Mouse (Mus musculus): ENCODE results near the gene Ntf5. TPM values are rescaled to one million over a fixed set of nuclear protein-coding genes. Genes with fewer than 3 reads are reported as not detected.

Gene Ntf5
- not detected in 4 replicates for total RNA-seq (2023)

DNA sequence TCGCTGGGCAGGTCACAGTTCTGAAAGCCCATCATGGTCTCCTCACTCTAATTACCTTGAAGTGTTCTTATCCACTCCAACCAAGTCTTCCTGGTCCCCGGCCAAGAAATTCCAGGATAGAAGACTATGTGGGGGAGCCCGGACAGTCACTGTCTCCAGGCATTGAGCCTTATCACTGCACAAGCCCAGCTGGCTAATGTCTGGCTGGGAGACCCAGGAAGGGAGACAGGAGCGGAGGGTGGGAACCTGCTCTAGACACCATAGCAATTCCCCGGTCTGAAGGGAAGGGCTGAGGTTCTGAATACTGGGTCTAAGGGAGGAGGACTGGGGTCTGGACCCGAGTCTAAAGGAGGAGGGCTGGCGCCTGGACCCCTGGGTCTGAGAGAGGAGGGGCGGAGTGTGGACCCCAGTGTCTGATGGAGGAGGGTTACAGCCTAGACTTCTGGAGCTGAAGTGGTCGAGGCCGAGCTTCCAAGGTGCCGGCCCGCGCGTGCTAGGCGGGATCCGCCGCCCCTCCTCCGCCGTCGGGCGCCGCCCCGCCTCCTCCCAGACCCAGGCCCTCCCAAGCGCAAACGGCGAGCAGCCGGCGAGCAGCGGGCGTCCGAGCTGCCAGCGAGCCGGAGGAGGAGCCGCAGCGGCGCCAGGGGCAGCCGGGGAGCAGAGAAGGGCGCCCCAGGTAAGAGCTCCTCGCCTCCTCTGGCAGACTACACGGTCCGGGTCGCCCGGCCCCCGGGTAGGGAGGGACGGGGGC, at the start of gene Ntf5:
Gene Ntf5, plus strand, starts transcription at position 583 of the 751 bp plus-strand sequence.

DNA sequence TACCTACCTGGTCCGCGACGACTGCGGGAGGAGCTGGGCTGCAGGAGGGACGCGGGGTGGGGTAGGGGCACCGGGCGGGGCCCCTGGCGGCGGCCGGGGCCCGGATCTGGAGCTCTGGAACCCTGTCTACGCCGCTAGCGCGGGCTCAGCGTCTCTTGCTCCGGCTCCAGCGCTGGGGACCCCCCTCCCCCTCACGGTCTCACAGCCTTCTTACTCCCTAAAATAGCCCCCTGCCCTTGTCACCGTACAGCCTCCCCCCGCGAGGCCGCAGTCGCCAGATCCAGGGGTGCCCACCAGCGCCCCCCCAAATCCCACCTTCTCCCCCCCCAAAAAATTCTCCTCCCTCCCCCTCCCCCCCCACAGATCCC, 46.9 kb upstream of the Ntf5 start, which contains the start of gene Ppfia3:
Gene Ppfia3, minus strand, starts transcription at position 368 of the 368 bp plus-strand sequence.

DNA sequence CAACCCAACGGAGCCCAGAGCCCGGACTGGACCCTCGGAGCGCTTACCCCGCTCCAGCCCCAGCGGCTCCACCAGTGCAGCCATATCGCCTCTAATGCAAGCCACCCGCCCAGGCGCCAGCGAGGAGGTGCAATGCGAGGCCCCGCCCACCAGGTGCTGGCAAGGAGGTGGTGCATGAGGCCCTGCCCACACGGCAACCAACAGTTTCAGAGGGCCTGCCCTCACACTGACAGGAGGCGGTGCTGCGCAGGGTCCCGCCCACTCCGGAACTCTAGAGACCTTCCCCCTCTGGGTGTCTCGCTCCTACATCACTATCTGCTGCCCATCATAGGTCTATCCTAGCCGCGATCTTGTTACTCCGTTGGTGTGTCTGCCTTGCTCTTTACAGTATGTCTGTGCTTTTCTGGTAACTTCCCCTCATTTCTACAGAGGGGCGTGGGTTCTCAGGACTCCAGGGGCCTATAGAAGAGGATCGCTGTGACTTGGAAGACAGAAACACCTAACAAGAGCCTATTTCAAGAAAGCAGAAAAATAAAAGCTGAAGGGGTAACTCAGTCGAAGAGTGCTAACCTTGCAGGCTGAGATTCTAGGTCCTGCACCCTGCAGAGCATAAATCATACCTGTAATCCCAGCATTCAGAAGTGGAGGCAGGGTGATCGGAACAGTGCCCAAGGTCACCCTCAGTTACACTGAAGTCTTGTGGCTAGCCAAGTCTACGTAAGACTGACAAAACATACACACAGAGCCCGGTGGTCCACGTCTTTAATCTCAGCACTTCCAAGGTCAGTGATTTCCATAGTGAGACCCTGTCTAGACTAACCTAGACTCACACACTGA, 42.8 kb upstream of the Ntf5 start, which contains the start of gene Lin7b:
Gene Lin7b, minus strand, starts transcription at position 109 of the 837 bp plus-strand sequence.

DNA sequence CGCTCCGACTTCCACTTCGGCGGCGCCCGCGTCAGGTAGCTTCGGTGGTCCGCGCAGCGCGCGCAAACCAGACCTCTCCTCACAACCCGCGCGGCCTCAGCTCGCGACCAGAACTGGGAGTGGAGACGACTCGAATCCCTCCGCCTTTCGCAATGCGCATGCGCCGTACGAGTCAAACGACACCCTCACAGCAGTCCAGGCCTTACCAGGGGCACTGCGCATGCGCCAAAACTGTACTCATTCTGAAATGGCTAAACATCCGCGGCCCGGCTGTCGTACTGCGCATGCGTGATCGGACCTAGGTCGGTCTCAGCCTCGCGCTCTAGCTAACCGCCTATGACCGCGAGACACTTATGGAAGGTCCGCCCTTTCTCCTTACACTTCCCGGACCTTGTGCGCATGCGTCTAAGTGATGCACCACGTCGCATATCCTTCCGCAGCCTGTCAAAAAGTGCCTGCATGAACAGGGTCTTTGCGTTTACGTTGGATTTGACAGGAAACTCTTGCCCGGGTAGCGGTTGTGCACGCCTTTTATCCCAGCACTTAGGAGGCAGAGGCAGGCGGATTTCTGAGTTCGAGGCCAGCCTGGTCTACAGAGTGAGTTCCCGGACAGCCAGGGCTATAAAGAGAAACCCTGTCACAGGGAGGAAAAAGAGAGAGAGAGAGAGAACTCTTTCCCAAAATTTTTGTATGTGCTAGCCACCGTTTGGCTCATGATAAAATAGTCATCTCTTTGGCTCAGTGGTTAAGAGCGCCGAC, 17.7 kb upstream of the Ntf5 start, which contains the start of gene Snrnp70:
Gene Snrnp70, minus strand, starts transcription at position 165 of the 759 bp plus-strand sequence.

DNA sequence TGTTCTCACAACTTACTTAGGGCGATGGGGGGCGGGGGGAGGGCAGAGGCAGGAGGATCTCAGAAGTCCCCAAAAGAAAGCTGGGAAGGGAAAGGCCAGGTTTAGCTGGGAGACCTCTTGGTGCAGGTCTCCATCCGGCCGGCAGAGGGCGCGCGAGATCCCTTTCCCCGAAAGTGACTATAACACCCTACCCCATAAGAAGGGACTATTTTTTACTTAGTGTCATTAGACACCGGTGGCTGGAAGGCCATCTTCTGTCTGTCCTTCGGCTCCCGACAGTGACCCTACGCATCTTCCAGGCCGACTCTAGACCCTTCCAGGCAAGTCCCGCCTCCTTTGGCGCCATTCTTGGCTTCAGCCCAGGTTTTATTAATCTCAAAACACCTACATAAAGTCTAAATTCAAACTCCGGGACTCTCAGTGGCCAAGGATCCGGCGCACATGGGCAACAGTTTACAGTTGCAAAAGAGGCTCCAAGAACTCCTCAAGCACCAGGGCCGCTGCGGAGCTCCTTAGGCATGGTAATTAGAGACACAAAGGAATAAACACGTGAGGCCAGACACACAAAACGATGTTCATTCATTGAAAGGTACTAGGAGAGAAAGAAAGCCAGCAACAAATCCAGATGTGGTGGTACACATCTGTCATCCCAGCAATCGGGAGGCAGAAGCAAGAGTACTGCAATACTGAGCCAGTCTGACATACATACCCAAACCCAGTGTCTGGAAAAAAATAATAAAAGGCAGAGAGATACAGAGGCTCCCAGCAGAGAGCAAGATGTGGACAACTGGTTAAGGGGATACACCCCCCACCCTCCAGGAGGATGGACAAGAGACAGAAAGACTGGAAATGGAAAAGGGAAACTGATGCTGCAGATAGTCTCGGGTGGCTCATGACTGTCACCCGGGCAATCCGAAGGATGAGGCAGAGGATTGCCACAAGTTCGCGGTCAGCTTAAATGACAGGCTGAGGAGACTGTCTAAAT, 8.1 kb upstream of the Ntf5 start, which contains the start of gene Kcna7:
Gene Kcna7, plus strand, starts transcription at position 563 of the 985 bp plus-strand sequence.

DNA sequence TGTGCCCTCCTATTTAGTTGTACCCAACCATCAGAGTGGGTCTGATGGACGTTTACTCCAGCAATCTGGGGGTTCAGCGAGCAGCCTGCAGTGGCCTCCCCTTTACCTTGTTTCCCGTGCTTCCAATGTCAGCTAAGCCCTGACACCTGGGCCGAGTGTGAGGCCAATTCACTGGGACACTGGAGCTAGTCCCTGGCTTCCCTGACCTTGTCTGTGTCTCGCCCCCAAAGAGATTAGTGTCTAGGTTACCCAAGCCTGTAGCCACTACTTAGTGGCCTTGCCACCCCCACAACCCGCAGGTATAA, 7.1 kb downstream of the Ntf5 start, which contains the start of gene Lhb:
Gene Lhb, plus strand, starts transcription at position 206 of the 305 bp plus-strand sequence.

DNA sequence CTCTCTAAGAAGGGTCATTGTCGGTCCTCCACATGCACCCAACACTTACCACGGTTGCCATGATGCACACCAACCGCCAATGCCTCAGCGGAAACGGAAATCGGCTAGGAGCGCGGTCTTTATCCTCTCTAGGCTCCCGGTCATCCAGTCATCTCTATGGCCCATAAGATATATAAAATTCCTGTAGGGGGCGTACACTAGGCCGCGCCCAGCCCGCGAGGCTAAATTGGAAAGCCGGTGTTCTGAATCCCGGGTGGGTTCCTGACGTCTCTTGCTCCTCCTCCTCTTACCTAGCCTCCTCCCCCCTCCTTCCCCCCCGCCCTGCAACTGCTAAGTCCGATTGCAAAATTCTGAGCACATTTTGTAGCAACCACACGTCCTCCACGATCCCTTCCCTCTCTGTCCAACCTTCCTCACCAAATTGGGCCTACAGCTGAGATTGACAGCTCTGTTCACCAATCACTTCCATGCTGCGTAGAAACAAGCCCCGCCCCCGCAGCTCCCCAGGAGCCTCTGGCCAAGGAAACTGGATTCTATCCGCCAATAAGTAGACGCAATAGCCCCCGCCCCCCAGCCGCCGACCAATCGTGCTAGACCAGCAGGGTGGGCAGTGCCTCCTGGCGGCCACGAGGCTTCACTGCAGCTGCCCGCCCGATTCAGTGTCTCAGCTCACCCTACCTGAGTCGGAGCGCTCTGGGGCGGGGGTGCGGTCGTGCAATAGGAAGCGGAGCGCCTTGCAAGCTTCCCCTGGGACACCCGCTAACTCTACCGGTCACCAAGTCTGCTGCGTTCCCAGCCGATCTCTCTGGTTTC, 20.9 kb downstream of the Ntf5 start, which contains the start of gene Gys1:
Gene Gys1, plus strand, starts transcription at position 642 of the 813 bp plus-strand sequence.

DNA sequence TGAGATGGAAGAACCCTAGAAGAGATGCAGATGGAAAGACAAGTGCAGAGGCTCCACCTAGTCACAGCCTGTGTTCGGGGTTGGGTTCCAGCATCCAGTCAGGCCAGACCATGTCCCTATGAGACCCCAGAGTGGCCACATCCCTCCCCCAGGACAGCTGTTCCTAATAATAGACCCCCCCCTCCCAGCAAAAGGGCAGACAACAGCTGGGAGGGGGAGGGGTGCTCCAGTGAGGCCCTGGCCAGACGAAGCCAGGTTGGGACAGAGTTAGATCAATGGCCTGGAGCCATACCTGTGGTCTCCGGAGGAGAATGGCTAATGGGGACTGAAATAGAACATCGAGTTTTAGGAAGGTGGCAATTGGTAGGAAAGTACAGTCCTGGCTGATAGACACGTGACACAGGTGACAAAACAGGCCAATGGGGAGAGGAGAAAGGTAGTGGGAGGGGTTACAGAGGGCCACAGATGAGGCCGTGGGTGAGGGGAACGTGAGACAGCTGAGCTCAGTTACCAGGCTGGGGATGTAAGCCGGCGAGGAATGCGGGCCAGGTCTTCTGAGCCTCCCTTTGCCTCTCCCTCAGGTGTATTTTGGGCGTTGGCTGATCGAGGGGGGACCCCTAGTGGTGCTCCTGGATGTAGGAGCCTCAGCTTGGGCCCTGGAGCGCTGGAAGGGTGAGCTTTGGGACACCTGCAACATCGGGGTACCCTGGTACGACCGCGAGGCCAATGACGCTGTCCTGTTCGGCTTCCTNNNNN, 24.2 kb downstream of the Ntf5 start, which contains the start of gene Ruvbl2:
Gene Ruvbl2, minus strand, starts transcription at position 576 of the 756 bp plus-strand sequence.

DNA sequence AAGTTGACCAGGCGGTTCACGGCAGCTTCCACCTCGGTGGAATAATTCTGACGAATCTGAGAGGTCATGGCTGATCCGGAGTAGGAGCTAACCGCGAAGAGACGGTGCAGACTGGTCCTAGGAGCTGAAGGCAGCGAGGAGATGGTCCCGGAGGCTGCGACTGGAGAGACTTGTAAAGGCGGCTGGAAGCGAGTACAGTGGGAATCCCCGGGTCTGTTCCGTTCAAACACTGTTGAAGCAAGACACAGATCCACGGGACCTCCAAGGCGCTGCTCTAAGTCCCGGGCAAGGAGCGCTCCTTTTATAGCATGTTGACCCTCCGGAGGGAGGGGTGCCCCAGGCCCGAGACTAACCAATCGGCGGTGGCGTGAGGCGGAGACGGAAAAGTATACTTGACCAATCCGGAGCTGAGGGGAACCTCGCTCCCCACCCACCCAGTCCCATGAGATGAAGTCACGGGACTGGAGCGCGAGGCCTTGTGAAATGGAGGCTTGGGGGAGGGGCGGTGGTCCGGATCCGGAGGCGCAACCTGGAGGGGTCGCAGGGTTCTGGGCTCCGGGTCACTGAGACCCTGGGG, 46.2 kb downstream of the Ntf5 start, which contains the start of gene Ftl1:
Gene Ftl1, minus strand, starts transcription at position 321 of the 577 bp plus-strand sequence.

DNA sequence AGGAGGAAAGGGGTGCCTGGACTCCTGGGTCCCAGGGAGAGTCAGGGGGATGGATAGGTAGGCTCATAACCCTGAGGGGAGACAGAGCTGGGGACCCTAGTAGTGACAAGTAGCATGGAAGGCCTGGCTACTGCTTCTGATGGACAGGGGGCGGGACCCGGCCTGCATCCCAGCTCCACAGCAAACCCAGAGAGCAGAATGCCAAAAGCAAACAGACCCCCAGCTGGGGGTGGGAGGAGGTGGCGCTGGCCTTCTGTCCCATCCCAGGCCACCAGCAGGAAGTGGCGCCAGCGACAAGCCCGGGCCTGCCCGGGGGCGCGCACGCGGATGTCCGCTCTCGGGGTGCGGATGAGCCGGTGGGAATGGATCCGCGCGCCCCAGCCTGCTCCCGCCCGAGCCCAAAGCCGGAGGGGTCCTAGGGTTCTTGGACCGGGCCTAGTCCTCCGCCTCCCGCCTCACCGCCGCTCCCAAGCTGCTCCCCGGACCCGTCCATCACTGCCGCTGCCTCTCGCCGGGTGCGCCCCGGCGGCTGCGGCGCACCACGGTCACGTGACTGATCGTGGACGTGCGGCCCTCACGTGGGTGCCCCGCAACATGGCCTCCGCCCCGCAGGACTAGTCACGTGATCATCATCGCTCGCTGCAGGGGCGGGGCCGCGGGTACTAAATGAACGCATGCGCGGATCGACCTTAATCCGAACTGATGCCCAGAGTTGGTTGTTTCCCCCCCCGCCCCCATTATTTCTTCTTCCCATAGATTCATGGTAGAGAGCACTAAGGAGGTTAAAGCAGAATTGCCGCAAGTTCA, 53.0 kb downstream of the Ntf5 start, which contains the start of gene Bax:
Gene Bax, minus strand, starts transcription at position 616 of the 807 bp plus-strand sequence.

Other genes with a start within 250 kb of the Ntf5 start
- gene Slc17a7, start 249.7 kb upstream of the Ntf5 start, total RNA-seq (2023) = not detected in 4 replicates
- not detected in 4 replicates for gene Gfy, start 234.1 kb upstream of the Ntf5 start, total RNA-seq (2023)
- gene Pth2, start 232.7 kb upstream of the Ntf5 start, total RNA-seq (2023) = not detected in 4 replicates
- 0.33 to 1.3 TPM (median 0.63 TPM) in 4 replicates for gene Ccdc155, start 208.8 kb upstream of the Ntf5 start, total RNA-seq (2023)
- gene Dkkl1, start 201.5 kb upstream of the Ntf5 start, total RNA-seq (2023) = 0.86 to 2.6 TPM (median 1.2 TPM) in 3 of 4 replicates, not detected in the other
- not detected in 4 replicates for gene Tead2, start 197.9 kb upstream of the Ntf5 start, total RNA-seq (2023)
- gene Cd37, start 174.6 kb upstream of the Ntf5 start, total RNA-seq (2023) = 1,712 to 1,809 TPM (median 1,728 TPM) in 4 replicates
- not detected in 4 replicates for gene Slc6a16, start 172.6 kb upstream of the Ntf5 start, total RNA-seq (2023)
- gene Slc6a21, start 136.2 kb upstream of the Ntf5 start, total RNA-seq (2023) = 0.95 to 1.4 TPM (median 0.98 TPM) in 3 of 4 replicates, not detected in the other
- 10.6 to 12.8 TPM (median 11.5 TPM) in 4 replicates for gene Trpm4, start 79.9 kb upstream of the Ntf5 start, total RNA-seq (2023)
- gene Hrc, start 78.4 kb upstream of the Ntf5 start, total RNA-seq (2023) = not detected in 4 replicates
- gene Ppfia3, start 46.7 kb upstream of the Ntf5 start, total RNA-seq (2023) = 0.21 to 0.47 TPM (median 0.43 TPM) in 3 of 4 replicates, not detected in the other
- gene Lin7b, start 43.1 kb upstream of the Ntf5 start, total RNA-seq (2023) = 1.8 to 2.4 TPM in 2 of 4 replicates, not detected in the others
- 589 to 644 TPM (median 622 TPM) in 4 replicates for gene Snrnp70, start 18.0 kb upstream of the Ntf5 start, total RNA-seq (2023)
- gene Kcna7, start 8.0 kb upstream of the Ntf5 start, total RNA-seq (2023) = not detected in 4 replicates
- not detected in 4 replicates for gene Lhb, start 7.1 kb downstream of the Ntf5 start, total RNA-seq (2023)
- 15.2 to 18.0 TPM (median 16.1 TPM) in 4 replicates for gene Gys1, start 21.1 kb downstream of the Ntf5 start, total RNA-seq (2023)
- gene Ruvbl2, start 24.4 kb downstream of the Ntf5 start, total RNA-seq (2023) = 40.7 to 51.8 TPM (median 44.5 TPM) in 4 replicates
- gene Ftl1, start 46.2 kb downstream of the Ntf5 start, total RNA-seq (2023) = 663 to 714 TPM (median 691 TPM) in 4 replicates
- 111 to 118 TPM (median 114 TPM) in 4 replicates for gene Bax, start 53.2 kb downstream of the Ntf5 start, total RNA-seq (2023)
- gene Tulp2, start 68.2 kb downstream of the Ntf5 start, total RNA-seq (2023) = not detected in 4 replicates
- gene Gm45808, start 73.1 kb downstream of the Ntf5 start, total RNA-seq (2023) = 0.98 to 2.1 TPM in 2 of 4 replicates, not detected in the others
- gene Dhdh, start 75.1 kb downstream of the Ntf5 start, total RNA-seq (2023) = 2.7 to 4.4 TPM (median 3.5 TPM) in 4 replicates
- gene Nucb1, start 96.7 kb downstream of the Ntf5 start, total RNA-seq (2023) = 71.0 to 90.0 TPM (median 76.5 TPM) in 4 replicates
- gene Ppp1r15a, start 112.6 kb downstream of the Ntf5 start, total RNA-seq (2023) = 1,459 to 1,639 TPM (median 1,567 TPM) in 4 replicates
- 1.4 to 3.1 TPM (median 2.0 TPM) in 4 replicates for gene Plekha4, start 112.6 kb downstream of the Ntf5 start, total RNA-seq (2023)
- gene Hsd17b14, start 141.2 kb downstream of the Ntf5 start, total RNA-seq (2023) = not detected in 4 replicates
- gene Bcat2, start 156.5 kb downstream of the Ntf5 start, total RNA-seq (2023) = 29.0 to 35.7 TPM (median 34.2 TPM) in 4 replicates
- not detected in 4 replicates for gene Fgf21, start 201.8 kb downstream of the Ntf5 start, total RNA-seq (2023)
- gene Fut1, start 203.6 kb downstream of the Ntf5 start, total RNA-seq (2023) = not detected in 4 replicates
- gene Izumo1, start 208.1 kb downstream of the Ntf5 start, total RNA-seq (2023) = not detected in 4 replicates
- gene Rasip1, start 213.8 kb downstream of the Ntf5 start, total RNA-seq (2023) = 0.18 to 0.36 TPM (median 0.26 TPM) in 4 replicates
- gene Mamstr, start 226.3 kb downstream of the Ntf5 start, total RNA-seq (2023) = not detected in 4 replicates

Measured in B cell, adult 62 days (primary cell).